11 mouse cellular contexts compared by ENCODE assay signal in genomic region chr3:27828755-27829154, GRCm38 (mm10).
"Had no signal": no experiment of that assay in that cellular context is flagged by ENCODE, and none has a peak within 500 bp of the region (broad histone marks: within the 10 kb centered on the region; RNA-seq: fewer than 3 reads in every experiment).

No protein-coding gene starts in this region.

- H3K4me3 ChIP-seq: layer of hippocampus, adult 2 months; limb, embryonic 13.5 days; midbrain, embryonic 10.5 days; neural tube, embryonic 12.5 days had no signal

- H3K27me3 ChIP-seq: limb, embryonic 13.5 days; neural tube, embryonic 12.5 days had no signal

- H3K27ac ChIP-seq: layer of hippocampus, adult 2 months; limb, embryonic 13.5 days; liver, embryonic 14.5 days; midbrain, embryonic 10.5 days; neural tube, embryonic 12.5 days had no signal

- H3K9me3 ChIP-seq: neural tube, embryonic 12.5 days had no signal

- H3K4me1 ChIP-seq: midbrain, embryonic 10.5 days; neural tube, embryonic 12.5 days had no signal

- H3K36me3 ChIP-seq: limb, embryonic 13.5 days; midbrain, embryonic 10.5 days; neural tube, embryonic 12.5 days had no signal

- DNase-seq: kidney, adult 8-10 months; kidney, postnatal 36 days; lung, adult 18-20 months; midbrain, embryonic 14.5 days; thymus, adult 18-20 months; thymus, postnatal 25 days had no signal
